Mouse (Mus musculus) heart, adult 9 months (tissue): Measurements from ENCODE around the gene Smok2a.
"Not testable (repeated sequence)": the region's sequence is repeated elsewhere in the genome, so short reads cannot be mapped to it uniquely, and the experiment has no call there.

Experiments
- DNase-seq, 2 experiments: peaks; one replicate each; pipeline ENCODE4 v3.0.0; 2022; ENCODE audit warnings: low spot score in 2 of 2

The Smok2a gene

GRCm38 (mm10) chr17:13220888-13221287, at the start of gene Smok2a:
Gene Smok2a (plus strand): TSS chr17:13221188.
- no peak for DNase-seq

GRCm38 (mm10) chr17:13173578-13173977, 47.4 kb upstream of the Smok2a start:
- not testable (repeated sequence) for DNase-seq

GRCm38 (mm10) chr17:13174029-13174428, 47.0 kb upstream of the Smok2a start:
- DNase-seq, result not testable (repeated sequence)

GRCm38 (mm10) chr17:13175609-13176008, 45.4 kb upstream of the Smok2a start:
- DNase-seq, result not testable (repeated sequence)

GRCm38 (mm10) chr17:13177796-13178195, 43.2 kb upstream of the Smok2a start:
- not testable (repeated sequence) for DNase-seq

GRCm38 (mm10) chr17:13179021-13179420, 42.0 kb upstream of the Smok2a start:
- DNase-seq, result not testable (repeated sequence)

- not testable (repeated sequence) for DNase-seq
Measured at GRCm38 (mm10) chr17:13180491-13180890, 40.5 kb upstream of the Smok2a start.

- DNase-seq, result not testable (repeated sequence)
Measured at GRCm38 (mm10) chr17:13182712-13183111, 38.3 kb upstream of the Smok2a start.

DNA sequence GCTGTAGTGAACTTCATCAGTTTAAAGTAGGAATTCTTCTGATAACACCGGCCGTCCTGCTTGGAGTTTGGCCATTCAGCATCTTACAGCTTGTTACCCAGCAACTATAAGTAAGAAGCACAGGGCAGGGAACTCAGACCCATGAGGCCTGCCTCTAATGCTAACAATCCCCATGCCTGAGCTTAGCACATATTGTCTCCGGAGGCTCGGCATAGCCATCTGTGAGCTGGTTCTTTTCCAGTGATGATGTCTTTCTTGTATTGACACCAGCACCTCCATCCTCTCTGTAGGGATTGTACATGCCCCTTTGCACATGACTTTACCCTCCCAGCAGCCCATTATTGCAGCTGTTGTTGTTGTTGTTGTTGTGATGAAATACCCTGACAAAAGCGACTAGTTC, 36.5 kb upstream of the Smok2a start:
- not testable (repeated sequence) for DNase-seq

GRCm38 (mm10) chr17:13186541-13186940, 34.4 kb upstream of the Smok2a start:
- DNase-seq, result not testable (repeated sequence)

GRCm38 (mm10) chr17:13187621-13188020, 33.4 kb upstream of the Smok2a start:
- not testable (repeated sequence) for DNase-seq

GRCm38 (mm10) chr17:13188846-13189245, 32.1 kb upstream of the Smok2a start:
- DNase-seq, result not testable (repeated sequence)

DNA sequence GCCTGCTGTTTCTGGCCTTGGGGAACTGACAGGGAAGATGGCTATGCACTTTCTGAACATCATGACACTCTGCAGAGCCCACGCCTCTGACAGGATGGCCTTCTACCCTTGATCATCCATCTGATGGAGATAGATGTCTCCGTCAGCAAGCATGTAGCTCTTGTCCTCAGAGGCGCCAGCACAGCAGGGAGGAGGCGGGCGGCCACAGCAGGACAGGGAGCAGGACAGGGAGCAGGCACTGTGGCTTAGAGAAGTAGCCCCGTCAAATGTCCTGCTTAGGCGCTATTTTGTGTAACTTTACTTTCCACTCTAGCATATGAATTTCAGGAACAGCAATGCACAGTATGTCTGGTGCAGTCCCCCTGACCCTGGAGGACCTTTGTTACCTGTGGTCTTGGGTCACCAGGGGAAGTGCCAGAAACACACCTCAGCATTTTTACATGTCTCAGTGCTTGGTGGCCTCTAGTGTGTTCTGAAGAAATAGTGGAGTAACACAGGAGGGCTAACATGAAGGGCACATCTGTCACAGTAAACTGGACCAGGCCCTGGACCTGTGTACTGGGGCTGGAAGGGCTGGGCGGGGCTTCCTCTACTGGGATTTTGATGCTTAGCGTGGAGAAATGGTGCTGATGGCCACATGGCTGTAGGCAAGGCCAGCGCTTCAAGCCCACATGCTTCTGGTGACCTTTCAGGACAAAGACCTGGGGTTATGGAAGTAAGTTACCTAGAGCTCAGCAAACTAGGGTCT, 30.0 kb upstream of the Smok2a start:
- DNase-seq, result not testable (repeated sequence)

DNA sequence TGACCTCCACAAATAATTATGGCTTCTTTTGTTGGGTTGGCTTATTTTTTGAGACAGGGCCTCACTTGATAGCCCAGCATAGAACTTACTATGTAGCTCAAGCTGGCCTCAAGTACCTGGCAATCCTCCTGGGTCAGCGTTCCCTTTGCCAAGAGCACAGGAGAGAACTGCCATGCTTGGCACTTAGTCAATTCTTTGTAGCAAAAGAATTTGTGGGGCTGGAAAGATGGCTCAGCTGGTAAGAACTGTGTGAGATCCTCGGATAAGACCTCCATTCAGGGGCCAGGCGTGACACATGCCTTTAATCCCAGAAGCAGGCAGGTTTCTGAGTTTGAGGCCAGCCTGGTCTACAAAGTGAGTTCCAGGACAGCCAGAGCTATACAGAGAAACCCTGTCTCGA, 24.5 kb upstream of the Smok2a start:
- DNase-seq, result not testable (repeated sequence)

GRCm38 (mm10) chr17:13198812-13199211, 22.2 kb upstream of the Smok2a start:
- not testable (repeated sequence) for DNase-seq

GRCm38 (mm10) chr17:13199880-13200409, 21.0 kb upstream of the Smok2a start:
- not testable (repeated sequence) for DNase-seq

- DNase-seq, result not testable (repeated sequence)
Measured at GRCm38 (mm10) chr17:13201551-13201950, 19.4 kb upstream of the Smok2a start.

GRCm38 (mm10) chr17:13202453-13203107, 18.4 kb upstream of the Smok2a start:
- DNase-seq, result not testable (repeated sequence)

GRCm38 (mm10) chr17:13205247-13205646, 15.7 kb upstream of the Smok2a start:
- not testable (repeated sequence) for DNase-seq

GRCm38 (mm10) chr17:13206491-13206890, 14.5 kb upstream of the Smok2a start:
- DNase-seq, result no peak

GRCm38 (mm10) chr17:13208460-13208859, 12.5 kb upstream of the Smok2a start:
- not testable (repeated sequence) for DNase-seq

DNA sequence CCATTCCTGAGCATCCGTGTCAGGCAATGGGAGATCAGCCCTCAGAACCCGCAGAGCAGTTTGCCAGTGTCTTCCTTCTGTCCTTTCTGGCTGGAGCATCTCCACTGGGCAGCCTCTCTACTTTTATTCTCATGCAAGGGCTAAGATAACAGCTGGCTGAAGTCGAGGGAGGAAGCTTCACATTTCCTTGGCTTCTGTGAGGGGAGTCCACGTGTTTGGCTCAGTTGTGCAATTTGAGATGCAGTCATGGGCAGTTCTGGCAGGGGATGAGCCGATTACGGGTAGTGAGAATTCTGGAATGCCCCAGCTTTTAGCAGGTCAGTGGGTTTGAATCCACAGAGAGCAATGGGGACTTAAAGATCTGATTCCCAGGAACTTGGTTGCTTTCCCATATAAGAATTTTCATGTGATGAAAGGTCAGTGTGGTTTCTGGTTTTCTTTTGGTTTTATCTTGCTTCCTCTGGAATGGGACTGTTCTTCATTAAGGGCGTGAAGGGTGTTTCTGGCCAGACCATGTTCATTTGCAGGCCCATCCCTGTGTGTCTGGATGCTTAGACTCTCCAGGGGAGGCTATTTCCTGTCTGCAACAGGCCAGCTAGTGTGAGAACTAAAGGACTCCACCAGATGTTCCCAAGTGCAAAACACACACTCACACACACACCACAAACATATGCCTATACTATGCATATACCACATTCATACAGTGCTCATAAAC, 8.7 kb upstream of the Smok2a start:
- DNase-seq, result peak; percentile 75 to 76
